Mouse (Mus musculus): ENCODE results near the gene Hps4. TPM values are rescaled to one million over a fixed set of nuclear protein-coding genes. Genes with fewer than 3 reads are reported as not detected.
"Not testable (repeated sequence)": the region's sequence is repeated elsewhere in the genome, so short reads cannot be mapped to it uniquely, and the experiment has no call there.

Hps4 gene
- polyA plus RNA-seq, 1 experiment, result 22.7 TPM

DNA sequence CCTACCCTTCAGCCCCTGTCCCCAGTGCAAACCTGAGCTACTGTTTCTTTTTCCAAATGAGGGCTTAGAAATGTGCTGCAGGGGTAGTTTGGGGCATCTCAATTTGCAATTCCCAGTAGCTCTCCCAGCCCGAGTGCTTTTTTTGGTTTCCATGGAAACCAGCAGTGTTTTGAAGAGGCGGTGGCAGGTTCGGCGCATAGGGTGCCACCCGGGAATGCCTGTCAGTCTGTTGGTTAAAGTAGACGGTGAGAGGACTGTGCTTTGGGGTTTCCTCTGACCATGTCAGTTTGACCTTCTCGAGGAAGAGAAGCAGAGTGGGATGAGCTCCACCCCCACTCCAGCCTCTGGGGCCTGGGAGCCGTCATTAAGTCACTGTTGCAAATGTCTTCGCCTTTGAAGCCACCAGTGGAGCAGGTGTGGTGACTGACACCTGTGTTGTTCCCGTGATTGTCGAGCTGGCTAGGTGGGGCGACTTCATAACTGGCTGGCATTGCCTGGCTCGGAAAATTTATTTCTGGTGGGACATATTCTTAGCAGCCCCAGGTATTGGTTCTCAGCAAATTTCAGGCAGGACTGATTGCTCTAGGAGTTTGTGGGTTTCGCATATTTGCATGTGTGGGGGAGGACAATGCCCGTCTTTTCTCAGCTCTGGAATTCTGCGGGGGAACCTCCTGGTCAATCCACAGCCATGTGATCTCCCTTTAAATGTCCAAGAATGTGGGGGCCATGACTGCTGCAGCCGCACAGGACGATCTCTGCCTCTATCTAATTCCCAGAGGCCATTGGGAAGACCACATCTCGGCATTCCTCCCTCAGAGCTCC lies 68.8 kb downstream of the Hps4 start:
- Histone ChIP-seq H3K27ac (ENCODE audit: insufficient read depth, low read depth, low read length) (no peak overlapping the region), H3K4me1 (ENCODE audit: control insufficient read depth, insufficient read depth, low read length) (no peaks in the 10 kb centered on the region), H3K4me3 (ENCODE audit: insufficient read depth, low read length) (no peak overlapping the region)
- TF ChIP-seq POLR2A (IDR thresholded peaks at IDR 0.05; ENCODE audit: borderline replicate concordance, low read depth, low read length) (no peak), CTCF (IDR thresholded peaks at IDR 0.05; ENCODE audit: low read depth, low read length) (no peak)

DNA sequence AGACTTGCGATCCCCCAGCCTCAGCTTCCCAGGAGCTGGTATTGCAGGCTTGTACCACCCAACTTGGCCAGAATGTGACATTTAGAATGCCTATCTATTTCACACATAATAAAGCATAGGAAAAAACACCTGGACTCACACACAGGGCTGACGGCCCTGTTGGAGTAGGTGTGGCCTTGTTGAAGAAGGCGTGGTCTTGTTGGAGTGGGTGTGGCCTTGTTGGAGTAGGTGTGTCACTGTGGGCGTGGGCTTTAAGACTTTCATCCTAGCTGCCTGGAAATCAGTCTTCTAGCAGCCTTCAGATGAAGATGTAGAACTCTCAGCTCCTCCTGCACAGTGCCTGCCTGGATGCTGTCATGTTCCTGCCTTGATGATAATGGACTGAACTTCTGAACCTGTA lies 69.9 kb downstream of the Hps4 start:
- H3K4me1 ChIP-seq (ENCODE audit: control insufficient read depth, insufficient read depth, low read length); H3K4me3 ChIP-seq (ENCODE audit: insufficient read depth, low read length): not testable (repeated sequence)

DNA sequence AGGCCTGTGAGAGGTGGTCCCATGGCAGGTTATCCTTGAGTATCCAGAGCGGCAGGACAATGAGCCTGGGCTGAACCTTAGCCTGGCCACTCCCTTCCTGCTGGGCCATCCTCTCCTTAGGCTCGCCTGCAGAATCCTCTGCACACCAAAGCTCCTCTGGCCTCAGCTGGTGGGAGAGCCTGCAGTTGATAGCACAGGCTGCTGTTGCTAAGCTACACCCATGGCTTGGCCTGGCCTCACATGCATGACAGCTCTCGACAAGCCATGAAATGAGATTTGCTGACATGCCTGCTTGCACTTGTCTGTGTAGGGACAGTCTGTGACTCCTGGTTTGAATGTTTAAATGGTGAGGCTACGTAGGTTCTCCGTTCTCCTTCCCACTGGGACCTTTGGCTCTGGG lies 73.8 kb downstream of the Hps4 start:
- no peak overlapping the region for H3K4me3 ChIP-seq (ENCODE audit: insufficient read depth, low read length)
- no peak overlapping the region for H3K27ac ChIP-seq (ENCODE audit: insufficient read depth, low read depth, low read length)
- no peaks in the 10 kb centered on the region for H3K4me1 ChIP-seq (ENCODE audit: control insufficient read depth, insufficient read depth, low read length)
- TF ChIP-seq CTCF (IDR thresholded peaks at IDR 0.05; ENCODE audit: low read depth, low read length) (no peak), POLR2A (IDR thresholded peaks at IDR 0.05; ENCODE audit: borderline replicate concordance, low read depth, low read length) (no peak)

More for the DNA sequence above, 69.9 kb downstream of the Hps4 start:
- H3K27ac ChIP-seq (ENCODE audit: insufficient read depth, low read depth, low read length), result not testable (repeated sequence)

DNA sequence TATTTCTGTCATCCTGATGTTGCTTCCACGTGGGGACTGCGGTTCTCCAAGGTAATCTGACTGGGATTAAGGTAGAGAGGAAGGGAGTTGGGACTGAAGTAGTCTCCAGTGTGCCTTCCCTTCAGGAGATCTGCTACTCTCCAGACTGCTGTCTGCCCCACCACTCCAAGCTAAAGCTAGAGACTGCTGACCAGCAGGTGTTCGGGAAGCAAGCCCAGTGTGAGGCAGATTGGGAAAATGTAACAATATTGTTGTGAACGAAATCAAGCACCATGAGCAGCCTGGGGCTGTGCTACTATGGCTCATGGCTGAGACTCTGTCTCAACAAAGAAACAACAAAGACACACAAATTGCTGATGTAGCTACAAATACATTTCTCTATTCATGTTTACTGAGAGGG lies 75.1 kb downstream of the Hps4 start:
- H3K4me1 ChIP-seq (ENCODE audit: control insufficient read depth, insufficient read depth, low read length), result no peaks in the 10 kb centered on the region
- no peak overlapping the region for H3K27ac ChIP-seq (ENCODE audit: insufficient read depth, low read depth, low read length)
- no peak for TF ChIP-seq POLR2A (IDR thresholded peaks at IDR 0.05; ENCODE audit: borderline replicate concordance, low read depth, low read length)
- no peak overlapping the region for H3K4me3 ChIP-seq (ENCODE audit: insufficient read depth, low read length)

DNA sequence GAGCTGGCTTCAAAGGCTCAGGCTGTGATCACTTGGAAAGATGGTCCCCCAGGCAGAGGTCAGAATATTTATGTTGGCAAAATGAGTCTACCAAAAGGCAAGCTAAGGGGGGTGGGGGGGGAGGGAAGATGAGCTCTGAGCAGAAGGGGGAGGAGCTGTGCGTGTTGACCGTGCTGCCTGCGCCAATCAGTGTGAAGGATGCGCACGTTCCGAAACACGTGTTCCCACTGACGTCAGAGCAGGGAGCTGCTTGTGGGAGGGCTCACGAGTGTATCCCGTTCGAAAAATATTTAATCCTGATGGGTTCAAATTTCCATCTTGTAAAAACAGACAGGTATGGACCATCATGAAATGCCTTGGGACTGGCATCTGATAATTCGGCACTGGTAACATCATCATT lies 76.7 kb downstream of the Hps4 start:
- H3K4me3 ChIP-seq (ENCODE audit: insufficient read depth, low read length), result no peak overlapping the region

DNA sequence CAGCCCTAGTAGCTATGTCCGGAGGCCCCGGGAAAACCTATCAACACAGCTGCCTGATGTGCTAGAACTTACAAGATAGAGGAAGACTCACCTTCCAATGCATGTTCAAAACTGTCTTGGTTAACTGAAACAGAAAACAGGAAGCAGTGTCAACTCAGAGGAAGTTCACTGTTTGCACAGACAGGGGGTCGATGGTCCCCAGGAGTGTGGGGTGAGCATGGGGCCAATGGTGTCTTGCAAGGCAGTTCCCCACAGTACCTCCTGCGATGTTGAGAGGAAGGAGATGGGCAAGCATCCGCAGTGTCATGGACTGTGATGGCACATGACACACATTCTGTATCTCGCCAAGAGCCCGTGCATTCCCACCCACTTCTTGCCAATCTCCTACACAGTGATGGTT lies 83.8 kb downstream of the Hps4 start:
- no peaks in the 10 kb centered on the region for H3K4me1 ChIP-seq (ENCODE audit: control insufficient read depth, insufficient read depth, low read length)
- no peak overlapping the region for H3K4me3 ChIP-seq (ENCODE audit: insufficient read depth, low read length)
- TF ChIP-seq POLR2A (IDR thresholded peaks at IDR 0.05; ENCODE audit: borderline replicate concordance, low read depth, low read length), result no peak
- no peak for TF ChIP-seq CTCF (IDR thresholded peaks at IDR 0.05; ENCODE audit: low read depth, low read length)
- H3K27ac ChIP-seq (ENCODE audit: insufficient read depth, low read depth, low read length), result no peak overlapping the region

More for the DNA sequence above, 76.7 kb downstream of the Hps4 start:
- H3K4me1 ChIP-seq (ENCODE audit: control insufficient read depth, insufficient read depth, low read length), result no peaks in the 10 kb centered on the region
- H3K27ac ChIP-seq (ENCODE audit: insufficient read depth, low read depth, low read length), result no peak overlapping the region
- no peak for TF ChIP-seq POLR2A (IDR thresholded peaks at IDR 0.05; ENCODE audit: borderline replicate concordance, low read depth, low read length)
- TF ChIP-seq CTCF (IDR thresholded peaks at IDR 0.05; ENCODE audit: low read depth, low read length), result no peak

DNA sequence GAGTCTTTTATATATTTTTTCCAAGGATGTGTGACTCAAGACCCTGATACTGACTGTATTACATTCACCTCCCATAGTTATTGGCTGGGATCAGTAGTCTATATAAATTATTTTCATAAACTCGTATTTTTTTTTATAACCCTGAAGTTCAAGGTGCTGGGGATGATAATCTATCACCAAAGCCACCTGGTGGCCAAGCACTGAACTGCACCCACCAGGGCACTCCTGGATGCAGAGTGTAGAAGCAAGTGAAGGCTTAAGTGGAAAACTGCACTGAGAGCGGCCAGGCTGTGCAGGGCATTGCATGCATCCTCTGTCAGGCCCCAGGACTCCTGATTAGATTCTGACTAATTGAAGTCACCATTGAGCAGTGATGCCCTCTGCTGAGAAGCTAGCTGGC lies 84.4 kb downstream of the Hps4 start:
- H3K4me1 ChIP-seq (ENCODE audit: control insufficient read depth, insufficient read depth, low read length), result no peaks in the 10 kb centered on the region
- no peak overlapping the region for H3K4me3 ChIP-seq (ENCODE audit: insufficient read depth, low read length)
- TF ChIP-seq CTCF (IDR thresholded peaks at IDR 0.05; ENCODE audit: low read depth, low read length) (peak; percentile 32; the same call in 1 of the 2 replicates), POLR2A (IDR thresholded peaks at IDR 0.05; ENCODE audit: borderline replicate concordance, low read depth, low read length) (no peak)
- no peak overlapping the region for H3K27ac ChIP-seq (ENCODE audit: insufficient read depth, low read depth, low read length)

Other genes starting within 250 kb of the Hps4 start
- gene Cryba4, start 90.6 kb upstream of the Hps4 start, polyA plus RNA-seq (2012; ENCODE audit: insufficient read depth, insufficient read length, missing spikeins), result 3.0 and 4.7 TPM in 2 replicates
- not detected in 2 replicates for gene Crybb1, start 87.3 kb upstream of the Hps4 start, polyA plus RNA-seq (2012; ENCODE audit: insufficient read depth, insufficient read length, missing spikeins)
- gene Tpst2, start 66.4 kb upstream of the Hps4 start, polyA plus RNA-seq (2012; ENCODE audit: insufficient read depth, insufficient read length, missing spikeins), result 42.1 and 50.1 TPM in 2 replicates
- gene Tfip11, start 16.7 kb upstream of the Hps4 start, polyA plus RNA-seq (2012; ENCODE audit: insufficient read depth, insufficient read length, missing spikeins), result 26.4 and 28.4 TPM in 2 replicates
- gene Srrd, start within 50 bp of the Hps4 start, polyA plus RNA-seq (2012; ENCODE audit: insufficient read depth, insufficient read length, missing spikeins), result 32.3 and 37.4 TPM in 2 replicates
- not detected in 2 replicates for gene Gm6583, start 12.9 kb downstream of the Hps4 start, polyA plus RNA-seq (2012; ENCODE audit: insufficient read depth, insufficient read length, missing spikeins)
- gene Asphd2, start 51.8 kb downstream of the Hps4 start, polyA plus RNA-seq (2012; ENCODE audit: insufficient read depth, insufficient read length, missing spikeins), result not detected in 2 replicates
- not detected in 2 replicates for gene Gm6588, start 106.3 kb downstream of the Hps4 start, polyA plus RNA-seq (2012; ENCODE audit: insufficient read depth, insufficient read length, missing spikeins)
- gene Sez6l, start 234.1 kb downstream of the Hps4 start, polyA plus RNA-seq (2012; ENCODE audit: insufficient read depth, insufficient read length, missing spikeins), result not detected in 2 replicates

All from bone marrow macrophage, adult 2 months (primary cell).